Mouse (Mus musculus) liver, embryonic 14.5 days (tissue): ENCODE data around the gene Gaa.
"Not testable (repeated sequence)": the region's sequence is repeated elsewhere in the genome, so short reads cannot be mapped to it uniquely, and the experiment has no call there.

Source experiments
- CTCF ChIP-seq: IDR thresholded peaks from 2 replicates; pipeline ENCODE4 v1.5.1; 2016; ENCODE audit warnings: antibody characterized with exemption, low read depth, control low read depth
- EP300 ChIP-seq: IDR thresholded peaks from 2 replicates; pipeline ENCODE4 v1.6.1; 2016; ENCODE audit warnings: antibody characterized with exemption, low read depth

DNA sequence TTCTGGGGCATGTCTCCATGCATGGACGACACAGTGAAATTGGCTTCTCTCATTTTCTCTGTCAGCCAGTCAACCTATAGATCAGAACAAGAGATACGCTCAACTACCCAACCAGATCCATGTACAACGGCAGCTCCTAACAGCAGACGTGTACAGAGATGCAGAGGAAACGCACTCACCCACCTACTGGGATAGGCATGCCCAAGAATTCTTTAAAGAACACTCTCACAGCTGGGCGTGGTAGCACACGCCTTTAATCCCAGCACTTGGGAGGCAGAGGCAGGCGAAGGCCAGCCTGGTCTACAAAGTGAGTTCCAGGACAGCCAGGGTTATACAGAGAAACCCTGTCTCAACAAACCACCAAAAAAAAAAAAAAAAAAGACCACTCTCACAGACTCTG is 25.2 kb downstream of the Gaa start:
- not testable (repeated sequence) for TF ChIP-seq CTCF, EP300
